Mouse (Mus musculus): ENCODE measurements around the gene Acvr1. TPM values are rescaled to one million over a fixed set of nuclear protein-coding genes. Genes with fewer than 3 reads are reported as not detected.
A peak's percentile ranks its signal among the peaks of the same experiment; 100 is the strongest.

The Acvr1 gene
- polyA plus RNA-seq, 2 experiments from 2014 or later = 0.17 TPM; not detected in 1

- ATAC-seq = no peak
Observed at GRCm38 (mm10) chr2:58403481-58403880, 163.5 kb downstream of the Acvr1 start.

- ATAC-seq = no peak
Observed at GRCm38 (mm10) chr2:58388601-58389000, 178.4 kb downstream of the Acvr1 start.

GRCm38 (mm10) chr2:58380020-58380419 is 186.9 kb downstream of the Acvr1 start:
- no peak for ATAC-seq

GRCm38 (mm10) chr2:58379475-58379874 is 187.5 kb downstream of the Acvr1 start:
- ATAC-seq = no peak

GRCm38 (mm10) chr2:58377417-58378130 is 189.4 kb downstream of the Acvr1 start:
- no peak for ATAC-seq

- no peak for ATAC-seq
Observed at GRCm38 (mm10) chr2:58366196-58366595, 200.8 kb downstream of the Acvr1 start.

- no peak for ATAC-seq
Observed at GRCm38 (mm10) chr2:58361361-58362046, 205.5 kb downstream of the Acvr1 start.

GRCm38 (mm10) chr2:58358132-58358460 is 208.9 kb downstream of the Acvr1 start:
- ATAC-seq = no peak

- peak; percentile 78 for ATAC-seq
Observed at GRCm38 (mm10) chr2:58357414-58358131, 209.4 kb downstream of the Acvr1 start, which contains the start of gene Acvr1c. Gene Acvr1c (minus strand): TSS chr2:58357895.

- no peak for ATAC-seq
Observed at GRCm38 (mm10) chr2:58357068-58357413, 209.9 kb downstream of the Acvr1 start.

- no peak for ATAC-seq
Observed at GRCm38 (mm10) chr2:58354389-58354788, 212.6 kb downstream of the Acvr1 start.

GRCm38 (mm10) chr2:58352846-58353245 is 214.1 kb downstream of the Acvr1 start:
- no peak for ATAC-seq

GRCm38 (mm10) chr2:58350657-58351056 is 216.3 kb downstream of the Acvr1 start:
- ATAC-seq = no peak

Other genes starting within 250 kb of the Acvr1 start
- 1 to 10 TPM in 1 of 2 experiments, under 1 TPM in 1; 0.53 to 1.5 TPM for gene Acvr1c, start 209.3 kb downstream of the Acvr1 start, polyA plus RNA-seq (2017; shearing (Covaris generic))
- not detected for gene Gm17409, start 97.0 kb downstream of the Acvr1 start, polyA plus RNA-seq (2017; shearing (Covaris generic))
- gene Upp2, start 141 bp upstream of the Acvr1 start, polyA plus RNA-seq (2017; shearing (Covaris generic)) = not detected